Mouse (Mus musculus) erythroblast, embryonic 14.5 days (primary cell): Measurements from ENCODE around the gene Hist1h2ab.

Experiments used
- GATA1 ChIP-seq: IDR thresholded peaks from 2 replicates; pipeline ENCODE4 v1.6.1; 2012; ENCODE audit warnings: low read length, inconsistent platforms, mixed read lengths
- TAL1 ChIP-seq: IDR thresholded peaks from 3 replicates; pipeline ENCODE4 v1.6.1; 2012; ENCODE audit warnings: low read length, inconsistent platforms, mixed read lengths

GRCm38 (mm10) chr13:23755000-23755399 is 4.1 kb downstream of the Hist1h2ab start:
- TF ChIP-seq GATA1 (peak; percentile 81), TAL1 (no peak)
